Mouse (Mus musculus) mouse embryonic stem cell (cell line): ENCODE results near the gene Cldn14.
"Not testable (repeated sequence)": the region's sequence is repeated elsewhere in the genome, so short reads cannot be mapped to it uniquely, and the experiment has no call there.

Experiments used
- in situ Hi-C, 2 experiments: fragments of 300-500 bp; cut with MboI; formaldehyde crosslinking; loops; 1 replicate in 1 of 2; 3 replicates in 1 of 2; pipeline ENCODE4 v1.14.3; 2019 to 2020; ENCODE audit warnings: low sequenced_read_pairs in 2 of 2, low pct_unique_long_range_greater_than_20kb in 1 of 2, mixed read lengths in 1 of 2; ENCODE audit not compliant: unreplicated experiment in 1 of 2

The Cldn14 gene

GRCm38 (mm10) chr16:94013328-94014086 lies 4.9 kb upstream of the Cldn14 start:
- in situ Hi-C loops = not testable (repeated sequence)

GRCm38 (mm10) chr16:94011224-94011623 lies 2.6 kb upstream of the Cldn14 start:
- in situ Hi-C loops = no loop called here

GRCm38 (mm10) chr16:94010633-94011032 lies 2.0 kb upstream of the Cldn14 start:
- in situ Hi-C loops = no loop called here

GRCm38 (mm10) chr16:94010156-94010555 lies 1.5 kb upstream of the Cldn14 start:
- in situ Hi-C loops = no loop called here

- in situ Hi-C loops = loop anchor here in 1 of 2 experiments (10.0 kb wide), 1 partner anchor 185 kb away; no protein-coding TSS in a partner anchor
Measured at GRCm38 (mm10) chr16:94009356-94009755, 719 bp upstream of the Cldn14 start.

GRCm38 (mm10) chr16:94006706-94007665 lies 1.7 kb downstream of the Cldn14 start:
- in situ Hi-C loops = loop anchor here in 1 of 2 experiments (10.0 kb wide), 1 partner anchor 182 kb away; no protein-coding TSS in a partner anchor

- in situ Hi-C loops = loop anchor here in 1 of 2 experiments (10.0 kb wide), 1 partner anchor 179 kb away; no protein-coding TSS in a partner anchor
Measured at GRCm38 (mm10) chr16:94003478-94003877, 5.2 kb downstream of the Cldn14 start.

GRCm38 (mm10) chr16:94001366-94001765 lies 7.3 kb downstream of the Cldn14 start:
- in situ Hi-C loops = loop anchor here in 1 of 2 experiments (10.0 kb wide), 1 partner anchor 177 kb away; no protein-coding TSS in a partner anchor

- in situ Hi-C loops = no loop called here
Measured at GRCm38 (mm10) chr16:93998895-93999294, 9.7 kb downstream of the Cldn14 start.

GRCm38 (mm10) chr16:93983576-93983975 lies 25.1 kb downstream of the Cldn14 start:
- in situ Hi-C loops = no loop called here

GRCm38 (mm10) chr16:93982341-93982740 lies 26.3 kb downstream of the Cldn14 start:
- in situ Hi-C loops = no loop called here

GRCm38 (mm10) chr16:93981190-93981841 lies 27.3 kb downstream of the Cldn14 start:
- in situ Hi-C loops = no loop called here

- in situ Hi-C loops = not testable (repeated sequence)
Measured at GRCm38 (mm10) chr16:93980338-93980737, 28.3 kb downstream of the Cldn14 start.

- in situ Hi-C loops = no loop called here
Measured at GRCm38 (mm10) chr16:93979316-93979715, 29.3 kb downstream of the Cldn14 start.

- in situ Hi-C loops = no loop called here
Measured at GRCm38 (mm10) chr16:93977587-93977986, 31.1 kb downstream of the Cldn14 start.

- in situ Hi-C loops = no loop called here
Measured at GRCm38 (mm10) chr16:93976907-93977306, 31.7 kb downstream of the Cldn14 start.

- in situ Hi-C loops = no loop called here
Measured at GRCm38 (mm10) chr16:93975430-93975829, 33.2 kb downstream of the Cldn14 start.

- in situ Hi-C loops = no loop called here
Measured at GRCm38 (mm10) chr16:93974278-93974677, 34.4 kb downstream of the Cldn14 start.

- in situ Hi-C loops = no loop called here
Measured at GRCm38 (mm10) chr16:93973554-93973953, 35.1 kb downstream of the Cldn14 start.
